Comparison of ENCODE assay signal across 10 mouse cellular contexts in the genomic region with DNA sequence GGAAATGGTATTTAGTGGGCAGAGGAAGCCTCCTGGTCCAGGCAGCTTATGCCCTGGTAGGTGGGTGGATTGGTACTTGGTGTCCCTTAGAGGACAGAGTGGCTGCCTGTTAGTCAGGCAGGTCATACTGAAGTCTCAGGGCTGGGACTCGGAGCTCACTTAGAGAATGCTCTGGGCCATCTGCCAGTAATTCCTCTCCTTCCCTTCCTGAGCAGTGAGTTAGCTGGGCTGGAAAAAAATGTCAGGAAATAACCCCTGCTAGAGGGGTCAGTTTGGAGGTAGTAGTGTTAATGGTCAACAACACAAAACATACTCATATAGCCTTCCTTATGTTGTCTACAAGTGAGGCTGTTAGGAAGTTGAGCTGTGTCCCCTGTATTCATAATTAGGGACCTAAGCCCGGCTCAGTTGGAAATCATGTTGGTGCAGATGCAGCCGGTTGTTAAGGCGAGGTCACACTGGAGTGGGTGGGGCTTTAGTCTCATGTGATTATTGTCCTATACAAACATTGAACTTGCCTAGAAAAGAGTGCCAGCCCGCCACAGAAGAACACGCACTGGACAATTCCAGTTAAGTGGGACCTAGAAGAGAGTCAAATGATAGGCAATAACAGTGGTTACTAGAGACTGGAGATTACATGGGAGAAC. TPM values are rescaled to one million over a fixed set of nuclear protein-coding genes. Genes with fewer than 3 reads are reported as not detected.
DNase-seq lines count a peak whose midpoint lies in the region; ATAC-seq and TF ChIP-seq lines count a peak whose summit lies in the region.
"Had no signal": no experiment of that assay in that cellular context is flagged by ENCODE, and none has a peak within 500 bp of the region (broad histone marks: within the 10 kb centered on the region; RNA-seq: fewer than 3 reads in every experiment).

No protein-coding gene starts in this region.

- ATAC-seq in liver, embryonic 12.5 days, result peak; percentile 25; the same call in 1 of the 2 replicates
- no peak for ATAC-seq in forebrain, embryonic 13.5 days
- no peak for ATAC-seq in midbrain, embryonic 14.5 days (ENCODE audit: low FRiP score, low TSS enrichment)

- H3K36me3 ChIP-seq in spleen, adult 2 months (ENCODE audit: control insufficient read depth, insufficient read depth, low read length), result no peaks in the 10 kb centered on the region
- H3K36me3 ChIP-seq in liver, embryonic 12.5 days, result no peaks in the 10 kb centered on the region
- no peaks in the 10 kb centered on the region for H3K36me3 ChIP-seq in forebrain, embryonic 13.5 days (ENCODE audit: poor library complexity, severe bottlenecking)
- no peaks in the 10 kb centered on the region for H3K36me3 ChIP-seq in midbrain, embryonic 14.5 days (ENCODE audit: control insufficient read depth, insufficient read depth, low read length)
- H3K36me3 ChIP-seq: G1E; neural tube, embryonic 12.5 days had no signal

- H3K9ac ChIP-seq in liver, embryonic 12.5 days, result no peak overlapping the region
- no peak overlapping the region for H3K9ac ChIP-seq in forebrain, embryonic 13.5 days
- no peak overlapping the region for H3K9ac ChIP-seq in midbrain, embryonic 14.5 days (replicated peaks; ENCODE audit: low read length)
- H3K9ac ChIP-seq: neural tube, embryonic 12.5 days had no signal

- DNase-seq in spleen, adult 2 months (ENCODE audit: low read depth in 1 of 2, low spot score in 2 of 2), result no peak
- no peak for DNase-seq in spleen, adult 18-20 months
- DNase-seq in heart, postnatal 4 days, result peak; percentile 65
- no peak for DNase-seq in T-cell, adult 2 months (ENCODE audit: low spot score)
- no peak for DNase-seq in cerebellum, postnatal 4 days (ENCODE audit: low spot score in 2 of 2)
- DNase-seq in midbrain, embryonic 14.5 days, result no peak

- H3K4me3 ChIP-seq in spleen, adult 2 months (ENCODE audit: extremely low read depth, insufficient read depth, insufficient read length), result no peak overlapping the region
- no peak overlapping the region for H3K4me3 ChIP-seq in liver, embryonic 12.5 days
- H3K4me3 ChIP-seq in forebrain, embryonic 13.5 days, result no peak overlapping the region
- H3K4me3 ChIP-seq in midbrain, embryonic 14.5 days (replicated peaks; ENCODE audit: low read depth, low read length), result no peak overlapping the region
- H3K4me3 ChIP-seq: neural tube, embryonic 12.5 days had no signal

- H3K4me1 ChIP-seq in spleen, adult 2 months (ENCODE audit: control insufficient read depth, insufficient read depth, insufficient read length), result peaks cover 2% of the 10 kb centered on the region; the same call in 1 of the 2 replicates
- H3K4me1 ChIP-seq in liver, embryonic 12.5 days, result peaks cover 52% of the 10 kb centered on the region
- H3K4me1 ChIP-seq in forebrain, embryonic 13.5 days, result no peaks in the 10 kb centered on the region
- no peaks in the 10 kb centered on the region for H3K4me1 ChIP-seq in midbrain, embryonic 14.5 days (ENCODE audit: control insufficient read depth, insufficient read depth, low read length)
- H3K4me1 ChIP-seq: neural tube, embryonic 12.5 days had no signal

- H3K27me3 ChIP-seq in spleen, adult 2 months (ENCODE audit: control insufficient read depth, insufficient read depth, low read length), result no peaks in the 10 kb centered on the region
- no peaks in the 10 kb centered on the region for H3K27me3 ChIP-seq in liver, embryonic 12.5 days (replicated peaks)
- H3K27me3 ChIP-seq in forebrain, embryonic 13.5 days, result no peaks in the 10 kb centered on the region
- no peaks in the 10 kb centered on the region for H3K27me3 ChIP-seq in midbrain, embryonic 14.5 days (ENCODE audit: control insufficient read depth, insufficient read depth, low read length)
- H3K27me3 ChIP-seq: neural tube, embryonic 12.5 days had no signal

- no peak overlapping the region for H3K4me2 ChIP-seq in liver, embryonic 12.5 days
- H3K4me2 ChIP-seq in forebrain, embryonic 13.5 days, result no peak overlapping the region
- H3K4me2 ChIP-seq in midbrain, embryonic 14.5 days (ENCODE audit: low read length), result no peak overlapping the region
- H3K4me2 ChIP-seq: neural tube, embryonic 12.5 days had no signal

- WGBS in spleen, adult 2 months, result 61% methylated on average over 6 of the region's 6 CpGs
- WGBS in liver, embryonic 12.5 days (ENCODE audit: insufficient replicate concordance), result 24% methylated on average over 6 of the region's 6 CpGs
- 63% methylated on average over 6 of the region's 6 CpGs for WGBS in forebrain, embryonic 13.5 days
- WGBS in midbrain, embryonic 14.5 days, result 68% methylated on average over 6 of the region's 6 CpGs

- TF ChIP-seq CTCF in spleen, adult 2 months (IDR thresholded peaks at IDR 0.05; ENCODE audit: extremely low read depth, insufficient read depth, insufficient read length, insufficient replicate concordance), result no peak

- TF ChIP-seq POLR2A in spleen, adult 2 months (IDR thresholded peaks at IDR 0.05; ENCODE audit: low read depth, low read length), result no peak

- no peaks in the 10 kb centered on the region for H3K9me3 ChIP-seq in liver, embryonic 12.5 days (replicated peaks)
- H3K9me3 ChIP-seq in forebrain, embryonic 13.5 days (replicated peaks), result no peaks in the 10 kb centered on the region
- H3K9me3 ChIP-seq in midbrain, embryonic 14.5 days (ENCODE audit: control insufficient read depth, low read length), result no peaks in the 10 kb centered on the region
- H3K9me3 ChIP-seq: neural tube, embryonic 12.5 days had no signal

- H3K27ac ChIP-seq in spleen, adult 2 months (ENCODE audit: insufficient read depth, low read length), result 0 out of 2 replicates have a peak overlapping the region, but pooled peaks have one; percentile 18
- peak overlapping the region; percentile 49 for H3K27ac ChIP-seq in liver, embryonic 12.5 days
- H3K27ac ChIP-seq in forebrain, embryonic 13.5 days, result no peak overlapping the region
- no peak overlapping the region for H3K27ac ChIP-seq in midbrain, embryonic 14.5 days (replicated peaks; ENCODE audit: low read depth, low read length)
- H3K27ac ChIP-seq: neural tube, embryonic 12.5 days had no signal

RNA-seq across cellular contexts. Expression of a gene that starts 18.5 kb away (rescaled TPM):
- 68.0 and 68.5 TPM in 2 replicates for polyA plus RNA-seq in spleen, adult 2 months (2012; rRNA removed)
- total RNA-seq in heart, postnatal 4 days (2021), result 10 to 100 TPM; 72.4 to 73.3 TPM
- polyA plus RNA-seq in liver, embryonic 12.5 days (2016; fragmentation: Nextera tagmentation; extraction: Ambion mirVana), result 88.3 and 93.3 TPM in 2 replicates
- polyA plus RNA-seq in forebrain, embryonic 13.5 days (2015; fragmentation: Nextera tagmentation; extraction: Ambion mirVana), result 48.3 and 52.3 TPM in 2 replicates
- 59.8 and 66.5 TPM in 2 replicates for polyA plus RNA-seq in midbrain, embryonic 14.5 days (2014; fragmentation: Nextera tagmentation; extraction: Ambion mirVana)
- total RNA-seq: G1E had no signal
- polyA plus RNA-seq: G1E had no signal

RNA-seq across cellular contexts. Expression of a gene that starts 33.5 kb away (rescaled TPM):
- 42.9 TPM in 2 replicates for polyA plus RNA-seq in spleen, adult 2 months (2012; rRNA removed)
- total RNA-seq in heart, postnatal 4 days (2021), result 10 to 100 TPM; 86.0 to 87.2 TPM
- 19.2 and 21.5 TPM in 2 replicates for polyA plus RNA-seq in liver, embryonic 12.5 days (2016; fragmentation: Nextera tagmentation; extraction: Ambion mirVana)
- polyA plus RNA-seq in forebrain, embryonic 13.5 days (2015; fragmentation: Nextera tagmentation; extraction: Ambion mirVana), result 4.8 and 7.7 TPM in 2 replicates
- 3.9 and 10.0 TPM in 2 replicates for polyA plus RNA-seq in midbrain, embryonic 14.5 days (2014; fragmentation: Nextera tagmentation; extraction: Ambion mirVana)

Comparison
In these comparisons a context has a peak if more than half of its experiments do, and no peak if none do; other contexts are left out.
1. H3K27ac ChIP-seq: peak in spleen, adult 2 months (single experiment) and liver, embryonic 12.5 days (single experiment); none in forebrain, embryonic 13.5 days (single experiment) and midbrain, embryonic 14.5 days (single experiment).